Mouse (Mus musculus): ENCODE measurements around the gene Comp. TPM values are rescaled to one million over a fixed set of nuclear protein-coding genes. Genes with fewer than 3 reads are reported as not detected.

The Comp gene
- total and polyA plus RNA-seq, 3 experiments: 0.13 to 0.16 TPM; not detected in 1

DNA sequence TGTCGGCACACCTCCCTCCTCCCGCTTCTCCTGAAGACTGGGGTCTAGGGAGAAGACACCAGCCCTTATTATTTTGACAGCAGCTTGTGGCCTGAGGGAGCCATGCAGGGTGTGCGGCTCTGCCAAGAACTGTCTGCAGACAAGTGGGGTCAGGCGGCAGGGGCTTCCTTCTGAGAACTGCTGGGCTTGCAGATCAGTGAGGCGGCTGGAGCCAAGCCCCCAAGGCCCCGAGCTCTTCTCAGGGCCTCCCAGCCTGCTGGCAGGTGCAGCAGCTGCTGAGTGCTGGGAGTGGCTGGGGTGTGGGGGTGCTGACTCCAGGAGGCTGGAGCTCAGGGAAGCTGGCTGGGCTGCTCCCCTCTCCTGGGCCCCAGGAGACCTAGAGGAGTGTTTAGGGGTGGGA, 34.9 kb downstream of the Comp start:
- H3K4me1 ChIP-seq (ENCODE audit: control insufficient read depth in 1 of 2, insufficient read depth in 2 of 2): peaks cover 2 to 45% of the 10 kb centered on the region in 2 experiments; a peak in 3 of 4 replicates
- no peak overlapping the region for H3K4me2 ChIP-seq (ENCODE audit: insufficient read depth, low read depth, poor library complexity, severe bottlenecking)

DNA sequence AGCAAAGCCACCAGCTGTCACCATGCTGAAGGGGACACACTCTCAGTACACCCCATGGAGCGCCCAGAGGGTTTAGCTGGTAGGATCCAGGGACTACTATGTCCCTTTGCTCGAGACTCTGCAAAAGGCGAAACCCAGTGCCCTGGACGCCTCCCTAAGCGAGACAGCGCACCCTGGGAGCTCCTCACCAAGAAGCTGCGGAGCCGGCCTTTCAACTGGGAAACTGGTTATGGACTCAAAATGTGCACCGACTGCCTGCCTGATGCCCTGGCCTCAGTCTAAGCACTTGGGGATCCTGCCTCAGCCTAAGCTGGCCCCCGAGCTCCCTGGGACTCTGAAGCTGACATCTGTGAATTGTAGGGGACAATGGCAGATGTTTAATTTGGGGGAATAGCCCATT, 35.7 kb downstream of the Comp start:
- peaks cover 5% of the 10 kb centered on the region for H3K9me3 ChIP-seq (replicated peaks; ENCODE audit: low read length)
- H3K27me3 ChIP-seq (replicated peaks): no peaks in the 10 kb centered on the region
- H3K4me1 ChIP-seq (ENCODE audit: control insufficient read depth in 1 of 2, insufficient read depth in 2 of 2): peaks cover 2 to 45% of the 10 kb centered on the region in 2 experiments; a peak in 3 of 4 replicates
- H3K27ac ChIP-seq (ENCODE audit: insufficient read depth, low read depth): no peak overlapping the region
- H3K79me2 ChIP-seq (replicated peaks; ENCODE audit: control insufficient read depth, extremely low read depth, insufficient read depth, poor library complexity, severe bottlenecking): no peaks in the 10 kb centered on the region
- no peak overlapping the region for H3K4me3 ChIP-seq (replicated peaks in 1 of 3; ENCODE audit: low read depth in 2 of 3, low read length in 2 of 3, poor library complexity in 1 of 3)
- dilution Hi-C loops (cut with MboI; ENCODE audit: extremely low pct_ligation_motif_present, extremely low pct_unique_long_range_greater_than_20kb, low sequenced_read_pairs) (no loop called here), in situ Hi-C loops (cut with MboI; ENCODE audit: low pct_ligation_motif_present, low pct_unique_long_range_greater_than_20kb, low sequenced_read_pairs) (no loop called here)
- no peak for DNase-seq (ENCODE audit: extremely low read depth)
- no peak overlapping the region for H3K9ac ChIP-seq (ENCODE audit: insufficient read depth, low read depth)
- TF ChIP-seq USF2 (conservative IDR thresholded peaks at IDR 0.05; ENCODE audit: low read depth, low read length): no peak
- TF ChIP-seq SMC3 (IDR thresholded peaks at IDR 0.05; ENCODE audit: low read depth, low read length): no peak
- TF ChIP-seq E2F4 (IDR thresholded peaks at IDR 0.05; ENCODE audit: insufficient replicate concordance, low read depth, low read length): no peak
- TF ChIP-seq POLR2A (IDR thresholded peaks at IDR 0.05; ENCODE audit: low read depth, low read length): no peak
- no peak for TF ChIP-seq JUND (conservative IDR thresholded peaks at IDR 0.05; ENCODE audit: low read depth, low read length)
- no peak for TF ChIP-seq ZKSCAN1 (IDR thresholded peaks at IDR 0.05; ENCODE audit: borderline replicate concordance, low read depth, low read length)
- TF ChIP-seq GABPA (IDR thresholded peaks at IDR 0.05; ENCODE audit: insufficient replicate concordance, low read depth, low read length): no peak
- no peak for TF ChIP-seq RCOR1 (conservative IDR thresholded peaks at IDR 0.05; ENCODE audit: low read depth, low read length)
- TF ChIP-seq IRF4 (IDR thresholded peaks at IDR 0.05; ENCODE audit: low read depth, low read length): no peak
- no peak for TF ChIP-seq CHD1 (IDR thresholded peaks at IDR 0.05; ENCODE audit: low read depth, low read length)
- TF ChIP-seq ETS1 (conservative IDR thresholded peaks at IDR 0.05; ENCODE audit: low read depth, low read length): no peak
- TF ChIP-seq ZC3H11A (IDR thresholded peaks at IDR 0.05; ENCODE audit: low read depth, low read length): no peak
- no peak for TF ChIP-seq CHD2 (IDR thresholded peaks at IDR 0.05; ENCODE audit: low read length)
- H3K4me2 ChIP-seq (ENCODE audit: insufficient read depth, low read depth, poor library complexity, severe bottlenecking): no peak overlapping the region
- peaks cover 0 to 52% of the 10 kb centered on the region in 2 experiments for H3K36me3 ChIP-seq (replicated peaks in 1 of 2; ENCODE audit: control insufficient read depth in 1 of 2, insufficient read depth in 1 of 2, low read length in 1 of 2)

More for the DNA sequence above, 34.9 kb downstream of the Comp start:
- Histone ChIP-seq H3K4me3 (replicated peaks in 1 of 3; ENCODE audit: low read depth in 2 of 3, low read length in 2 of 3, poor library complexity in 1 of 3) (no peak overlapping the region), H3K9me3 (replicated peaks; ENCODE audit: low read length) (peaks cover 5% of the 10 kb centered on the region), H3K27ac (ENCODE audit: insufficient read depth, low read depth) (no peak overlapping the region), H3K79me2 (replicated peaks; ENCODE audit: control insufficient read depth, extremely low read depth, insufficient read depth, poor library complexity, severe bottlenecking) (no peaks in the 10 kb centered on the region), H3K9ac (ENCODE audit: insufficient read depth, low read depth) (no peak overlapping the region), H3K36me3 (replicated peaks in 1 of 2; ENCODE audit: control insufficient read depth in 1 of 2, insufficient read depth in 1 of 2, low read length in 1 of 2) (peaks cover 0 to 52% of the 10 kb centered on the region in 2 experiments), H3K27me3 (replicated peaks) (no peaks in the 10 kb centered on the region)
- no peak for DNase-seq (ENCODE audit: extremely low read depth)
- TF ChIP-seq HCFC1 (IDR thresholded peaks at IDR 0.05; ENCODE audit: low read depth, low read length): no peak
- dilution Hi-C loops (cut with MboI; ENCODE audit: extremely low pct_ligation_motif_present, extremely low pct_unique_long_range_greater_than_20kb, low sequenced_read_pairs) (no loop called here), in situ Hi-C loops (cut with MboI; ENCODE audit: low pct_ligation_motif_present, low pct_unique_long_range_greater_than_20kb, low sequenced_read_pairs) (no loop called here)

GRCm38 (mm10) chr8:70409455-70409871, 36.1 kb downstream of the Comp start:
- H3K36me3 ChIP-seq (replicated peaks in 1 of 2; ENCODE audit: control insufficient read depth in 1 of 2, insufficient read depth in 1 of 2, low read length in 1 of 2): peaks cover 0 to 52% of the 10 kb centered on the region in 2 experiments
- TF ChIP-seq USF1 (IDR thresholded peaks at IDR 0.05; ENCODE audit: low read depth, low read length): no peak
- TF ChIP-seq RCOR1 (conservative IDR thresholded peaks at IDR 0.05; ENCODE audit: low read depth, low read length): no peak
- TF ChIP-seq CTCF (conservative IDR thresholded peaks at IDR 0.05 in 1 of 2, IDR thresholded peaks at IDR 0.05 in 1 of 2; ENCODE audit: low read depth in 2 of 2, low read length in 2 of 2): no peak
- no peak for TF ChIP-seq TCF12 (IDR thresholded peaks at IDR 0.05; ENCODE audit: low read depth, low read length)
- no peaks in the 10 kb centered on the region for H3K79me2 ChIP-seq (replicated peaks; ENCODE audit: control insufficient read depth, extremely low read depth, insufficient read depth, poor library complexity, severe bottlenecking)
- no peak overlapping the region for H3K4me3 ChIP-seq (replicated peaks in 1 of 3; ENCODE audit: low read depth in 2 of 3, low read length in 2 of 3, poor library complexity in 1 of 3)
- peaks cover 2% of the 10 kb centered on the region for H3K9me3 ChIP-seq (replicated peaks; ENCODE audit: low read length)
- in situ Hi-C loops (cut with MboI; ENCODE audit: low pct_ligation_motif_present, low pct_unique_long_range_greater_than_20kb, low sequenced_read_pairs): no loop called here
- no peak overlapping the region for H3K4me2 ChIP-seq (ENCODE audit: insufficient read depth, low read depth, poor library complexity, severe bottlenecking)
- no peaks in the 10 kb centered on the region for H3K27me3 ChIP-seq (replicated peaks)
- dilution Hi-C loops (cut with MboI; ENCODE audit: extremely low pct_ligation_motif_present, extremely low pct_unique_long_range_greater_than_20kb, low sequenced_read_pairs): no loop called here
- H3K27ac ChIP-seq (ENCODE audit: insufficient read depth, low read depth): no peak overlapping the region
- peaks cover 2 to 45% of the 10 kb centered on the region in 2 experiments; a peak in 3 of 4 replicates for H3K4me1 ChIP-seq (ENCODE audit: control insufficient read depth in 1 of 2, insufficient read depth in 2 of 2)
- no peak overlapping the region for H3K9ac ChIP-seq (ENCODE audit: insufficient read depth, low read depth)
- DNase-seq (ENCODE audit: extremely low read depth): no peak

Measured in CH12.LX (cell line).